Mouse (Mus musculus): ENCODE results near the gene Tomm40l. TPM values are rescaled to one million over a fixed set of nuclear protein-coding genes. Genes with fewer than 3 reads are reported as not detected.

Tomm40l gene
- total RNA-seq, 2 experiments from 2014 or later: 21.2 to 30.3 TPM

Other genes with a start within 250 kb of the Tomm40l start
- gene Fcgr2b, start 246.0 kb downstream of the Tomm40l start, total RNA-seq (2014; fragmentation: Nextera tagmentation): 106 and 115 TPM in 2 replicates
- 106 and 143 TPM in 2 replicates for gene Fcgr2b, start 246.0 kb downstream of the Tomm40l start, total RNA-seq (2017)
- gene Fcgr4, start 203.6 kb downstream of the Tomm40l start, total RNA-seq (2014; fragmentation: Nextera tagmentation): 0.58 and 2.9 TPM in 2 replicates
- 3.1 and 3.5 TPM in 2 replicates for gene Fcgr4, start 203.6 kb downstream of the Tomm40l start, total RNA-seq (2017)
- 274 and 310 TPM in 2 replicates for gene Fcgr3, start 157.6 kb downstream of the Tomm40l start, total RNA-seq (2014; fragmentation: Nextera tagmentation)
- 498 and 520 TPM in 2 replicates for gene Fcgr3, start 157.6 kb downstream of the Tomm40l start, total RNA-seq (2017)
- gene Cfap126, start 108.6 kb downstream of the Tomm40l start, total RNA-seq (2014; fragmentation: Nextera tagmentation): 1.7 and 3.8 TPM in 2 replicates
- gene Cfap126, start 108.6 kb downstream of the Tomm40l start, total RNA-seq (2017): 0.47 and 1.5 TPM in 2 replicates
- gene Sdhc, start 71.9 kb downstream of the Tomm40l start, total RNA-seq (2014; fragmentation: Nextera tagmentation): 119 and 151 TPM in 2 replicates
- gene Sdhc, start 71.9 kb downstream of the Tomm40l start, total RNA-seq (2017): 110 and 112 TPM in 2 replicates
- 2.0 TPM in 1 of 2 replicates, not detected in the other for gene Mpz, start 71.8 kb downstream of the Tomm40l start, total RNA-seq (2014; fragmentation: Nextera tagmentation)
- gene Mpz, start 71.8 kb downstream of the Tomm40l start, total RNA-seq (2017): not detected in 2 replicates
- gene Pcp4l1, start 26.2 kb downstream of the Tomm40l start, total RNA-seq (2014; fragmentation: Nextera tagmentation): 11.7 and 11.8 TPM in 2 replicates
- 13.7 TPM in 2 replicates for gene Pcp4l1, start 26.2 kb downstream of the Tomm40l start, total RNA-seq (2017)
- gene Nr1i3, start 8.5 kb downstream of the Tomm40l start, total RNA-seq (2014; fragmentation: Nextera tagmentation): not detected in 2 replicates
- 0.10 and 0.17 TPM in 2 replicates for gene Nr1i3, start 8.5 kb downstream of the Tomm40l start, total RNA-seq (2017)
- 4.5 and 6.9 TPM in 2 replicates for gene Apoa2, start 2.5 kb upstream of the Tomm40l start, total RNA-seq (2014; fragmentation: Nextera tagmentation)
- gene Apoa2, start 2.5 kb upstream of the Tomm40l start, total RNA-seq (2017): 3.7 and 8.0 TPM in 2 replicates
- gene Fcer1g, start 11.9 kb upstream of the Tomm40l start, total RNA-seq (2014; fragmentation: Nextera tagmentation): 327 and 359 TPM in 2 replicates
- gene Fcer1g, start 11.9 kb upstream of the Tomm40l start, total RNA-seq (2017): 143 and 171 TPM in 2 replicates
- not detected in 2 replicates for gene Adamts4, start 27.9 kb upstream of the Tomm40l start, total RNA-seq (2014; fragmentation: Nextera tagmentation)
- gene Adamts4, start 27.9 kb upstream of the Tomm40l start, total RNA-seq (2017): not detected in 2 replicates
- 270 and 271 TPM in 2 replicates for gene Ndufs2, start 28.9 kb upstream of the Tomm40l start, total RNA-seq (2014; fragmentation: Nextera tagmentation)
- gene Ndufs2, start 28.9 kb upstream of the Tomm40l start, total RNA-seq (2017): 358 and 391 TPM in 2 replicates
- gene B4galt3, start 47.8 kb upstream of the Tomm40l start, total RNA-seq (2014; fragmentation: Nextera tagmentation): 24.7 and 25.6 TPM in 2 replicates
- 14.7 and 19.0 TPM in 2 replicates for gene B4galt3, start 47.8 kb upstream of the Tomm40l start, total RNA-seq (2017)
- gene Ppox, start 58.7 kb upstream of the Tomm40l start, total RNA-seq (2014; fragmentation: Nextera tagmentation): 22.5 and 37.6 TPM in 2 replicates
- gene Ppox, start 58.7 kb upstream of the Tomm40l start, total RNA-seq (2017): 16.8 and 25.3 TPM in 2 replicates
- 34.7 and 37.6 TPM in 2 replicates for gene Usp21, start 65.5 kb upstream of the Tomm40l start, total RNA-seq (2014; fragmentation: Nextera tagmentation)
- 20.0 and 22.8 TPM in 2 replicates for gene Usp21, start 65.5 kb upstream of the Tomm40l start, total RNA-seq (2017)
- 142 and 143 TPM in 2 replicates for gene Ufc1, start 72.5 kb upstream of the Tomm40l start, total RNA-seq (2014; fragmentation: Nextera tagmentation)
- 108 and 113 TPM in 2 replicates for gene Ufc1, start 72.5 kb upstream of the Tomm40l start, total RNA-seq (2017)
- gene Dedd, start 106.6 kb upstream of the Tomm40l start, total RNA-seq (2014; fragmentation: Nextera tagmentation): 16.4 and 17.1 TPM in 2 replicates
- 12.9 and 16.8 TPM in 2 replicates for gene Dedd, start 106.6 kb upstream of the Tomm40l start, total RNA-seq (2017)
- 28.1 and 30.3 TPM in 2 replicates for gene Nit1, start 123.1 kb upstream of the Tomm40l start, total RNA-seq (2014; fragmentation: Nextera tagmentation)
- 24.6 and 33.8 TPM in 2 replicates for gene Nit1, start 123.1 kb upstream of the Tomm40l start, total RNA-seq (2017)
- gene Pfdn2, start 123.2 kb upstream of the Tomm40l start, total RNA-seq (2014; fragmentation: Nextera tagmentation): 35.6 and 62.6 TPM in 2 replicates
- gene Pfdn2, start 123.2 kb upstream of the Tomm40l start, total RNA-seq (2017): 15.2 and 28.0 TPM in 2 replicates
- not detected in 2 replicates for gene Klhdc9, start 138.3 kb upstream of the Tomm40l start, total RNA-seq (2014; fragmentation: Nextera tagmentation)
- gene Klhdc9, start 138.3 kb upstream of the Tomm40l start, total RNA-seq (2017): 0.52 and 0.77 TPM in 2 replicates
- 1.5 and 2.4 TPM in 2 replicates for gene Nectin4, start 147.6 kb upstream of the Tomm40l start, total RNA-seq (2014; fragmentation: Nextera tagmentation)
- 0.99 and 1.6 TPM in 2 replicates for gene Nectin4, start 147.6 kb upstream of the Tomm40l start, total RNA-seq (2017)
- 47.2 and 53.5 TPM in 2 replicates for gene Arhgap30, start 166.4 kb upstream of the Tomm40l start, total RNA-seq (2014; fragmentation: Nextera tagmentation)
- 63.0 and 67.1 TPM in 2 replicates for gene Arhgap30, start 166.4 kb upstream of the Tomm40l start, total RNA-seq (2017)
- 51.3 and 64.2 TPM in 2 replicates for gene Usf1, start 188.8 kb upstream of the Tomm40l start, total RNA-seq (2014; fragmentation: Nextera tagmentation)
- 71.0 and 71.5 TPM in 2 replicates for gene Usf1, start 188.8 kb upstream of the Tomm40l start, total RNA-seq (2017)
- gene Tstd1, start 196.4 kb upstream of the Tomm40l start, total RNA-seq (2014; fragmentation: Nextera tagmentation): 10.1 and 14.9 TPM in 2 replicates
- 3.7 TPM in 1 of 2 replicates, not detected in the other for gene Tstd1, start 196.4 kb upstream of the Tomm40l start, total RNA-seq (2017)
- not detected in 2 replicates for gene F11r, start 215.0 kb upstream of the Tomm40l start, total RNA-seq (2014; fragmentation: Nextera tagmentation)
- gene F11r, start 215.0 kb upstream of the Tomm40l start, total RNA-seq (2017): 5.8 TPM in 1 of 2 replicates, not detected in the other

Measured in granulocyte monocyte progenitor cell, adult 5-6 weeks (primary cell).